Mouse (Mus musculus) heart, adult 2 months (tissue): ENCODE data around the gene Dcp1a. TPM values are rescaled to one million over a fixed set of nuclear protein-coding genes. Genes with fewer than 3 reads are reported as not detected.
A peak's percentile ranks its signal among the peaks of the same experiment; 100 is the strongest.

Experiments
- DNase-seq, 2 experiments: peaks; one replicate each; pipeline ENCODE4 v3.0.0; 2021
- H3K27ac ChIP-seq: fragments of 200-600 bp; 2 replicates; pipeline ENCODE4 v1.8.1; 2022
- H3K27me3 ChIP-seq: fragments of 200-500 bp; 2 replicates; pipeline ENCODE4 v1.6.1; 2012; ENCODE audit warnings: mild to moderate bottlenecking, low read length, inconsistent platforms, mixed read lengths; ENCODE audit not compliant: control insufficient read depth, insufficient read depth
- H3K36me3 ChIP-seq: fragments of 200-500 bp; 2 replicates; pipeline ENCODE4 v1.6.1; 2012; ENCODE audit warnings: low read length, inconsistent platforms; ENCODE audit not compliant: control insufficient read depth, insufficient read depth
- H3K4me1 ChIP-seq: fragments of 200-500 bp; 2 replicates; pipeline ENCODE4 v1.6.1; 2011; ENCODE audit warnings: low read length; ENCODE audit not compliant: control insufficient read depth, insufficient read depth
- H3K4me3 ChIP-seq: fragments of 200-600 bp; 2 replicates; pipeline ENCODE4 v1.8.1; 2022
- H3K79me2 ChIP-seq: fragments of 200-500 bp; replicated peaks from 2 replicates; pipeline ENCODE4 v1.6.1; 2012; ENCODE audit warnings: mild to moderate bottlenecking, inconsistent platforms, low read length, moderate library complexity, mixed read lengths; ENCODE audit not compliant: control insufficient read depth, insufficient read depth
- H3K9ac ChIP-seq: fragments of 200-500 bp; 2 replicates; pipeline ENCODE4 v1.6.1; 2012; ENCODE audit warnings: low read depth, mild to moderate bottlenecking, control low read depth, inconsistent platforms, low read length, mixed read lengths
- CTCF ChIP-seq: fragments of 200-600 bp; IDR thresholded peaks from 2 replicates; pipeline ENCODE4 v1.8.1; 2022; ENCODE audit warnings: antibody characterized with exemption, mild to moderate bottlenecking, moderate library complexity
- EP300 ChIP-seq: fragments of 200-500 bp; IDR thresholded peaks from 2 replicates; pipeline ENCODE4 v1.6.1; 2011; ENCODE audit warnings: low read depth, low read length, control low read depth; ENCODE audit not compliant: insufficient read depth
- POLR2A ChIP-seq: fragments of 200-500 bp; IDR thresholded peaks from 2 replicates; pipeline ENCODE4 v1.6.1; 2011; ENCODE audit warnings: mild to moderate bottlenecking, low read depth, low read length, control low read depth; ENCODE audit not compliant: insufficient read depth
- WGBS: fragments of 180-500 bp; shearing (Covaris S2); methylation state at CpG from one replicate; pipeline ENCODE4 v1.1.7; 2018; 5-methylcytosine and 5-hydroxymethylcytosine counted together
- intact Hi-C: fragments of 180-260 bp; cut with DNase I; formaldehyde crosslinking; loops from one replicate; pipeline ENCODE4 v1.15.1; 2025
- polyA plus RNA-seq: library from polyadenylated mRNA; depleted of rRNA; stranded (reverse); fragments of >200 nt; gene quantifications from 2 replicates; pipeline ENCODE4 v1.2.3, GENCODE M21; 2012
- total RNA-seq, 2 experiments: library from RNA; stranded (reverse); gene quantifications; 2 replicates each; pipeline ENCODE4 v1.2.3; 2021

Gene Dcp1a
- total and polyA plus RNA-seq, 3 experiments, result 9.8 to 15.4 (median 10.8) TPM

- peak in 1 of 2 experiments; percentile 51 for DNase-seq
- intact Hi-C loops, result no loop called here
- Histone ChIP-seq H3K27ac (peak overlapping the region; percentile 23; the same call in 1 of the 2 replicates), H3K9ac (no peak overlapping the region), H3K36me3 (peaks cover 7% of the 10 kb centered on the region), H3K27me3 (no peaks in the 10 kb centered on the region), H3K4me1 (peaks cover 3% of the 10 kb centered on the region; the same call in 1 of the 2 replicates), H3K4me3 (no peak overlapping the region), H3K79me2 (no peaks in the 10 kb centered on the region)
- TF ChIP-seq POLR2A (no peak), CTCF (no peak), EP300 (0 out of 2 replicates have a peak, but pooled peaks have one; percentile 40)
- WGBS, result 70% methylated on average over 6 of the region's 6 CpGs
Measured at GRCm38 (mm10) chr14:30566317-30566716, 87.0 kb downstream of the Dcp1a start.

- H3K36me3 ChIP-seq, result peaks cover 4% of the 10 kb centered on the region
- H3K27me3 ChIP-seq, result no peaks in the 10 kb centered on the region
- no peak overlapping the region for H3K27ac ChIP-seq
- no peak for DNase-seq
- 84% methylated on average over 9 of the region's 9 CpGs for WGBS
- TF ChIP-seq CTCF, result no peak
- TF ChIP-seq POLR2A, result no peak
- TF ChIP-seq EP300, result no peak
- intact Hi-C loops, result no loop called here
- H3K4me3 ChIP-seq, result no peak overlapping the region
- no peak overlapping the region for H3K9ac ChIP-seq
- peaks cover 3% of the 10 kb centered on the region; the same call in 1 of the 2 replicates for H3K4me1 ChIP-seq
- H3K79me2 ChIP-seq, result no peaks in the 10 kb centered on the region
Measured at GRCm38 (mm10) chr14:30568016-30568415, 88.7 kb downstream of the Dcp1a start.

- no peak overlapping the region for H3K9ac ChIP-seq
- H3K27ac ChIP-seq, result no peak overlapping the region
- intact Hi-C loops, result loop anchor here (10.0 kb wide), 1 partner anchor 46 kb away; no protein-coding TSS in a partner anchor
- WGBS, result 58% methylated on average over 9 of the region's 9 CpGs
- TF ChIP-seq CTCF, result no peak
- no peak for TF ChIP-seq EP300
- TF ChIP-seq POLR2A, result no peak
- peaks cover 3% of the 10 kb centered on the region; the same call in 1 of the 2 replicates for H3K36me3 ChIP-seq
- peak in 1 of 2 experiments; percentile 21 for DNase-seq
- no peaks in the 10 kb centered on the region for H3K79me2 ChIP-seq
- H3K27me3 ChIP-seq, result no peaks in the 10 kb centered on the region
- no peaks in the 10 kb centered on the region; the same call in 1 of the 2 replicates for H3K4me1 ChIP-seq
- no peak overlapping the region for H3K4me3 ChIP-seq
Measured at GRCm38 (mm10) chr14:30570303-30570702, 91.0 kb downstream of the Dcp1a start.

GRCm38 (mm10) chr14:30572253-30572652 is 92.9 kb downstream of the Dcp1a start:
- no peaks in the 10 kb centered on the region for H3K27me3 ChIP-seq
- no peak overlapping the region for H3K27ac ChIP-seq
- no peak overlapping the region for H3K4me3 ChIP-seq
- no peak overlapping the region for H3K9ac ChIP-seq
- WGBS, result 78% methylated on average over 10 of the region's 10 CpGs
- TF ChIP-seq EP300, result no peak
- TF ChIP-seq CTCF, result no peak
- no peak for TF ChIP-seq POLR2A
- no peaks in the 10 kb centered on the region for H3K79me2 ChIP-seq
- no peaks in the 10 kb centered on the region for H3K36me3 ChIP-seq
- intact Hi-C loops, result loop anchor here (2.0 to 10.0 kb wide), 4 partner anchors 23 to 435 kb away; partner anchors contain the start of gene Tkt
- DNase-seq, result peak; percentile 41 to 50
- H3K4me1 ChIP-seq, result no peaks in the 10 kb centered on the region

GRCm38 (mm10) chr14:30573235-30573634 is 93.9 kb downstream of the Dcp1a start:
- intact Hi-C loops, result loop anchor here (2.0 to 10.0 kb wide), 4 partner anchors 24 to 436 kb away; partner anchors contain the start of gene Tkt
- no peak overlapping the region for H3K27ac ChIP-seq
- 53% methylated on average over 8 of the region's 8 CpGs for whole genome bisulfite sequencing
- H3K4me1 ChIP-seq, result no peaks in the 10 kb centered on the region
- H3K79me2 ChIP-seq, result no peaks in the 10 kb centered on the region
- TF ChIP-seq CTCF (no peak), EP300 (no peak), POLR2A (no peak)
- H3K9ac ChIP-seq, result no peak overlapping the region
- no peaks in the 10 kb centered on the region for H3K36me3 ChIP-seq
- H3K4me3 ChIP-seq, result no peak overlapping the region
- no peaks in the 10 kb centered on the region for H3K27me3 ChIP-seq
- DNase-seq, result peak; percentile 15 to 23

GRCm38 (mm10) chr14:30573983-30574584 is 94.7 kb downstream of the Dcp1a start:
- TF ChIP-seq CTCF, result no peak; the same call in 1 of the 2 replicates
- no peak for TF ChIP-seq EP300
- intact Hi-C loops, result loop anchor here (2.0 to 10.0 kb wide), 4 partner anchors 25 to 437 kb away; partner anchors contain the start of gene Tkt
- WGBS, result 59% methylated on average over 6 of the region's 6 CpGs
- Histone ChIP-seq H3K4me1 (no peaks in the 10 kb centered on the region), H3K9ac (no peak overlapping the region), H3K27me3 (no peaks in the 10 kb centered on the region), H3K4me3 (no peak overlapping the region), H3K79me2 (no peaks in the 10 kb centered on the region), H3K36me3 (no peaks in the 10 kb centered on the region), H3K27ac (no peak overlapping the region)
- peak; percentile 69 to 82 for DNase-seq
